Mouse (Mus musculus): ENCODE results near the gene Thrap3. TPM values are rescaled to one million over a fixed set of nuclear protein-coding genes. Genes with fewer than 3 reads are reported as not detected.
"Not testable (repeated sequence)": the region's sequence is repeated elsewhere in the genome, so short reads cannot be mapped to it uniquely, and the experiment has no call there.

Thrap3 gene
- polyA plus RNA-seq, 1 experiment from 2014 or later, result 130 TPM

DNA sequence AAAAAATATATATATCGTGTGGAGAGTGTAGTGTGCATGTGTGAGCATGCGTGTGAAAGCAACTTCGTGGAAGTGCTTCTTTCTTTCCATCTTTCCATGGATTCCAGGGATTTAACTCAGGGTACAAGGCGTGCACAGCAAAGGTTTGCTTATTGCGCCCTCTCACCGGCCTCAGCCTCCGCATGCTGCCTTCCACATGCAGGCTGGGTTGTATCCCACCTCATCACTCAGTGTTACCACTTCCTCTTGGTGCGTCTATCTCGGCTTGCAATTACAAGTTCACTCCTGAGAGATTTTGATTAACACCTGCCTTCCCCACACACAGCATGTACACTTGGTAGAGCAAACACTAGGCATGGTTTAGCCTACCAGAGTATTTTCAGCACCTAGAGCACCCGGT lies 32.6 kb upstream of the Thrap3 start:
- no peaks in the 10 kb centered on the region for H3K27me3 ChIP-seq
- H3K4me2 ChIP-seq, result no peak overlapping the region
- H3K36me3 ChIP-seq, result peaks cover 89% of the 10 kb centered on the region
- H3K4me3 ChIP-seq, result no peak overlapping the region
- H3K9me3 ChIP-seq, result no peaks in the 10 kb centered on the region
- H3K27ac ChIP-seq (replicated peaks), result no peak overlapping the region
- H3K4me1 ChIP-seq (replicated peaks), result 0 out of 2 replicates have a peak, but pooled peaks cover 8% of the 10 kb centered on the region
- WGBS, result 93% methylated on average over 10 of the region's 10 CpGs
- no peak overlapping the region for H3K9ac ChIP-seq
- ATAC-seq (ENCODE audit: low FRiP score, low read depth), result no peak

DNA sequence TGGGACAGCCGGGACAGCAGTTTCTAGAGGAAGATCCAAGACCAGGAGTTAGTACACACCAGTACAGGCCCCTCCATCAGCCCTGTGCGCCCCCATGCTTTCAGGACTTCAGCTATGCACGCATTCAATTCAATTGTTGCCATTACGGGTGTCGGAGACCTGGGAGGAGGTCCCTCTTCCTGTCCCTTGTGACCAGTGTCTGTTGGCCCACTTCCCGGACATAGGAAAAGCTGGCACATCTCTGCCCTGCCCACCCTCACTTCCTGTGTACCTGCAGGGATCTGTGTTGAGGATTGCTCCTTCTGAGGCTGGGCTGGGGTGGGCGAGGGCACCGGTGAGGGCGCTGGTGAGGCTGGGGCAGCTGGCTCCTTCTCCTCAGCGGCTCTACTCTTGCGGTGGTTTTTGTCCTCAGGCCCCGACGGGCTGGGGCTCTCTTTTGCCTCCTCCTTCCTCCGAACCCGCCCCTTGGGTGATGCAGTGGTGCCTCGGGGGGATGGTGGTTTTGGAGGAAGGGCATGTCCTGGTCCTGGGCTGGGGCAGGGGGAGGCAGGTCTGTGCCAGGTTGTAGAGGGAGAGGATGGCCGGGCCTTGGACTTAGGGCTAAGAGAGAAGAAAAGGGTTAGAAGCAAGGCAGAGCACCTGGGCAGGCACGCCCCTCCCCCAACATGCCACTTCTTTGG lies 32.1 kb upstream of the Thrap3 start:
- H3K4me1 ChIP-seq (replicated peaks), result 0 out of 2 replicates have a peak, but pooled peaks cover 8% of the 10 kb centered on the region
- H3K36me3 ChIP-seq, result peaks cover 84% of the 10 kb centered on the region
- 77% methylated on average over 18 of the region's 18 CpGs for WGBS
- ATAC-seq (ENCODE audit: low FRiP score, low read depth), result no peak
- no peak overlapping the region for H3K4me3 ChIP-seq
- no peak overlapping the region for H3K9ac ChIP-seq
- H3K27me3 ChIP-seq, result no peaks in the 10 kb centered on the region
- no peaks in the 10 kb centered on the region for H3K9me3 ChIP-seq
- H3K4me2 ChIP-seq, result no peak overlapping the region
- no peak overlapping the region for H3K27ac ChIP-seq (replicated peaks)

DNA sequence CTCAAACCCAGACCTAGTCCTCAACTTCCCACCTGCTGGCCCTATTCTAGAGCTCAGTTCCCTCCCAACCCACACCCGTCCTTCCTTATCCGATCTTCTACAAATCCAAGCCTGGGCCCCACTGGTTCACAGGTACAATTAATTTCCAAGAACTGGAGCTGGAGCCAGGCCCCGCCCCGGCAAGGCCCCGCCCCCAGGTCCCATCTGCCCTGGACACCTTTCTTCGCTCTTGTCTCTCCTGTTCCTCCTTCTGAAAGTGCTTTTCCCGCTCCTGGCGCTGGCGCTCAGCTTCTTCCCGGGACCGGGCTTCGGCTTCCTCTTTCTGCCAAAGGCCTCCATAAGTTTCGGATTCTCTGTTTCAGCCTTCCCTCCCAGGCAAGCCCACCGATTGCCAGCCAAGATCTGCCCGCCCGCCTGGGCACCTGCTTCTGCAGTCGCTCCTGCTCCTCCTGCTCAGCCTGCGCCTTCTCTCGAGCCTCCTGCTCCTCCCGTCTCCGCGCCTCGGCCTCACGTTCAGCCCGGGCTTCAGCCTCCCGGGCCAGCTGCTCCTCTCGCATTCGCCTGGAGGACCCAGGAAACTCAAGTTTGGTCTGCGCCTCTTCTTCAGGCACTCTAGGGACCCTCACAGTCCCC lies 31.2 kb upstream of the Thrap3 start:
- H3K36me3 ChIP-seq, result peaks cover 76% of the 10 kb centered on the region
- H3K4me3 ChIP-seq, result no peak overlapping the region
- no peak overlapping the region for H3K27ac ChIP-seq (replicated peaks)
- no peaks in the 10 kb centered on the region for H3K27me3 ChIP-seq
- ATAC-seq (ENCODE audit: low FRiP score, low read depth), result no peak
- 0 out of 2 replicates have a peak, but pooled peaks cover 8% of the 10 kb centered on the region for H3K4me1 ChIP-seq (replicated peaks)
- no peak overlapping the region for H3K4me2 ChIP-seq
- H3K9me3 ChIP-seq, result no peaks in the 10 kb centered on the region
- 90% methylated on average over 29 of the region's 29 CpGs for WGBS
- H3K9ac ChIP-seq, result no peak overlapping the region

DNA sequence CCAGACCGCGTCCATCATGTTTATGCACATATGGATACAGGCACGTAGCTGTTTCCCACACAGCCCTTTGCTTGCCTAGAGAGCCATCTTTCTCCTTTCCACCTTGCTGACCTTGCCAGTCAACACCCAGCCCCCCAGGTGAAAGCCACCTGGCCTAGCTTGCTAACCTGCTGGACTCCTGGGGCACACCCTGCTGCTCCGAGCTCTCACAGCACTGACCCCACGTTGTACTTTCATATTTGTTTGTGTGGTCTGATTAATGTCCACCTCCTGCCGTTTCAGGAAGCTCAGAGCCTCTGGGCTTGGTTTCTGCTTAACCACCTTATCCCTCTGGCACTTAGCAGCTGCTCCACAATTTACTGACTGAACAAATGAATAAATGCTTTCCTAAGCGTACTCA lies 27.3 kb upstream of the Thrap3 start:
- Histone ChIP-seq H3K9me3 (no peaks in the 10 kb centered on the region), H3K9ac (no peak overlapping the region), H3K27ac (replicated peaks) (no peak overlapping the region), H3K4me1 (replicated peaks) (peaks cover 8% of the 10 kb centered on the region), H3K4me2 (no peak overlapping the region), H3K4me3 (no peak overlapping the region), H3K36me3 (peaks cover 46% of the 10 kb centered on the region), H3K27me3 (no peaks in the 10 kb centered on the region)
- no peak for ATAC-seq (ENCODE audit: low FRiP score, low read depth)
- 63% methylated on average over 7 of the region's 7 CpGs for WGBS

DNA sequence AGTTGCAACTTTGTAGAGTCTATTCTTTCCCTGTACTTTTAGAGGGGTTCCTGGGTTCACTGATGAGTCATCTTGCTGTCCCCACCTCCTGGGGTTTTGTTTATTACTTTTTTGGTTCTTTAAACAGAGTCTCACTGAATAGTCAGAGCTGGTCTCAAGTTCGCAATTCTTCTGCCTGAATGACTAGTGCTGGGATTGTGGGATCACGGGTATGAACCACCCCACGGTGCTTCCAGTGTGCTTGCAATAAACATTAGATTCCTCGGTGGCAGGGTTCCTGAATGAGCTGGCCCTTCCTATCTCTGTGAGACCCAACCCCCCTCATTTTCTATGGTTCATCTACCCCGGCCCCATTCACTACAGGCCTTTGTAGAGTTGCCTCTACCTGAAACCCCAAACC lies 25.6 kb upstream of the Thrap3 start:
- H3K4me2 ChIP-seq, result no peak overlapping the region
- no peaks in the 10 kb centered on the region for H3K9me3 ChIP-seq
- no peak overlapping the region for H3K27ac ChIP-seq (replicated peaks)
- 15% methylated on average over 5 of the region's 5 CpGs for WGBS
- H3K4me3 ChIP-seq, result no peak overlapping the region
- H3K27me3 ChIP-seq, result no peaks in the 10 kb centered on the region
- no peak overlapping the region for H3K9ac ChIP-seq
- peaks cover 8% of the 10 kb centered on the region for H3K4me1 ChIP-seq (replicated peaks)
- peaks cover 28% of the 10 kb centered on the region for H3K36me3 ChIP-seq
- ATAC-seq (ENCODE audit: low FRiP score, low read depth), result no peak

DNA sequence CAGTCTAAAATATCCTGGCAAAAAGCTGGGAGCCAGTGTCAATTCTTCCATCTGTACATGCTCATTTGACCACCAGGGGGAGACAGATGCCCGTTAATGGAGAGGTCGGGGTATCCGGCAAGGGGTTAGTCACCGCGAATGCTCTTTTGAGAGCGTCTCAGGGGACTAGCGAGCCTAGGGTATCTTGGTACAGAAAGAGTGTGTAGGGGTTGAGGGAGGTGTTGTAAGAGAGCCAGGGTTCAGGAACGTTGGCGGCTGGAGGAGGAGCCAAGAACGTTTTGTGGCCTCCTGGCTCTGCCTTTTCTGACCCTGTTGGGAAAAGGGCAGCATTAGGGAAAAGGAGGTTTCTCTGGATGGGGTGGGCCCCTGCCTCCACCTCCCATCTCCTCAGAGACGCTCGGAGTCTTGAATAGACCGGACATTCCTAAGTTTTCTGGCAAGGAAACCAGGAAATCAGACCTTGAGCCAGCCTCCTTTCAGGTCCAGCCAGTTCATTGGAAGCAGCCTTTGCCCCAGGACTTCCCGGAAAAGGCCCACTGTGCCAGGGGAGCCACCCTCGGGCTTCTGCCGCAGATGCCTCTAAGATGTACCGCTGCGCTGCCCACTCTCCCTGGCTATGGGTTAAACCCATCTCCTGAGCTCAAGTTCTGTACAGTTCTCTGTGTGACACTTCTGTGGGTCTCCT lies 24.7 kb upstream of the Thrap3 start:
- H3K27ac ChIP-seq (replicated peaks), result peak overlapping the region; percentile 21; the same call in 1 of the 2 replicates
- WGBS, result 6% methylated on average over 18 of the region's 18 CpGs
- peak overlapping the region; percentile 17; the same call in 1 of the 2 replicates for H3K4me3 ChIP-seq
- 0 out of 2 replicates have a peak overlapping the region, but pooled peaks have one; percentile 10 for H3K9ac ChIP-seq
- peaks cover 19% of the 10 kb centered on the region for H3K36me3 ChIP-seq
- ATAC-seq (ENCODE audit: low FRiP score, low read depth), result peak; percentile 70
- no peaks in the 10 kb centered on the region for H3K27me3 ChIP-seq
- H3K4me1 ChIP-seq (replicated peaks), result peaks cover 8% of the 10 kb centered on the region
- peak overlapping the region; percentile 55 for H3K4me2 ChIP-seq
- H3K9me3 ChIP-seq, result no peaks in the 10 kb centered on the region

DNA sequence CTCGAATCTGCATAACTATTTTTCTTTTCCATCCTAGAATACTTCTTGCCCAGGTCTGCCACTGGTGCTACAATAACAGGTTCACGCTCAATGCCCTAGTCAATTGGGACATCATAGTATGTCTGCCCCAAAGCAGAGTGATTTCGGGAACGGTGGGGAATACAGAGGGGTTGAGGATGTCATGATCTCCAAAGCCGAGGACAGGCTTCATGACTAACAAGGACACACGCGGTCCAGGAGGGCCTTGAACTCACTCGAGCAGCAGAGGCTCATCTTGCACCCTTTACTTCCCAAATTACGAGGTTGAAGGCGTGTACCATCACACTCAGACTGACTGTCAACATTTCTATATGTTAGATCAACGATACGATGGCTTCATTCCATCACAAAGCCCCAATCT lies 24.1 kb upstream of the Thrap3 start:
- Histone ChIP-seq H3K4me3 (no peak overlapping the region), H3K36me3 (peaks cover 13% of the 10 kb centered on the region), H3K4me2 (peak overlapping the region; percentile 55; the same call in 1 of the 2 replicates), H3K27me3 (no peaks in the 10 kb centered on the region), H3K27ac (replicated peaks) (0 out of 2 replicates have a peak overlapping the region, but pooled peaks have one; percentile 21), H3K9ac (0 out of 2 replicates have a peak overlapping the region, but pooled peaks have one; percentile 10), H3K9me3 (no peaks in the 10 kb centered on the region), H3K4me1 (replicated peaks) (peaks cover 8% of the 10 kb centered on the region)
- ATAC-seq (ENCODE audit: low FRiP score, low read depth), result no peak
- WGBS, result 55% methylated on average over 12 of the region's 12 CpGs

DNA sequence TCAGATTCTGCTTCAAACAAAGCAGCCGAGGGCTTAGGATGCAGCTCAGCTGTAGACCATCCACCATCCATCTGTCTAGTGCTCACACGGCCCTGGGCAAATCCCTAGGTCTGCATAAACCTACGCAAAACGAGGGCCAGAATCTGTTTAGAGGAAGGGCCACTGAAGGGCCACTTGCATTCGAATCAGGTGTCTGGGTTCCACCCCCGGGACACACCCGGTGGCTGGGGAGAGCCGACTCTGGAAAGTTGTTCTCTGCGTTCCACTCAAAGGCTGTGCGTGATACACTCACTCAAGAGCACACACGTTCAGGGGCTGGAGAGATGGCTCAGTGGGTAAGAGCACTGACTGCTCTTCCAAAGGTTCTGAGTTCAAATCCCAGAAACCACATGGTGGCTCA lies 20.1 kb upstream of the Thrap3 start:
- no peak overlapping the region for H3K27ac ChIP-seq (replicated peaks)
- H3K9ac ChIP-seq, result no peak overlapping the region
- no peaks in the 10 kb centered on the region for H3K9me3 ChIP-seq
- 86% methylated on average over 11 of the region's 11 CpGs for WGBS
- no peak overlapping the region for H3K4me2 ChIP-seq
- no peaks in the 10 kb centered on the region for H3K27me3 ChIP-seq
- H3K4me1 ChIP-seq (replicated peaks), result peaks cover 6% of the 10 kb centered on the region
- ATAC-seq (ENCODE audit: low FRiP score, low read depth), result no peak
- H3K36me3 ChIP-seq, result no peaks in the 10 kb centered on the region
- no peak overlapping the region for H3K4me3 ChIP-seq

DNA sequence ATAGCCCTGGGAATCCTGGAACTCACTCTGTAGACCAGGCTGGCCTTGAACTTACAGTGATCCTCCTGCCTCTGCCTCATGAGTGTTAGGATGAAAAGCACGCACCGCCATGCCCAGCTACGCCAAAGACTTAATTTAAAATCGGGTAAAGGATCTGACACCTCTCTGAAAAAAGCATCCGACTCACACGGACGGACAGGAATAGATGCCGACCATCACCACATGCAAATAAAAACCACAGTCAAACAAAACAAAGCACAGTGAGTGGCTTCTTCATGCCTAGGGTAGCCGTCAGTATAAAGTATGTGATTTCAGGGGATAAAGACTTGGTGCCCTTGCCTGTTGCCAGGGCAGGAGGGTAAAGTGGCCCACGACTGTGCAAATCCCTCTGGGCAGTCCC lies 17.5 kb upstream of the Thrap3 start:
- Histone ChIP-seq H3K27me3 (no peaks in the 10 kb centered on the region), H3K9me3 (no peaks in the 10 kb centered on the region), H3K4me3 (no peak overlapping the region), H3K4me2 (no peak overlapping the region), H3K36me3 (no peaks in the 10 kb centered on the region), H3K9ac (no peak overlapping the region), H3K4me1 (replicated peaks) (no peaks in the 10 kb centered on the region), H3K27ac (replicated peaks) (no peak overlapping the region)
- ATAC-seq (ENCODE audit: low FRiP score, low read depth), result no peak
- WGBS, result 92% methylated on average over 10 of the region's 10 CpGs

DNA sequence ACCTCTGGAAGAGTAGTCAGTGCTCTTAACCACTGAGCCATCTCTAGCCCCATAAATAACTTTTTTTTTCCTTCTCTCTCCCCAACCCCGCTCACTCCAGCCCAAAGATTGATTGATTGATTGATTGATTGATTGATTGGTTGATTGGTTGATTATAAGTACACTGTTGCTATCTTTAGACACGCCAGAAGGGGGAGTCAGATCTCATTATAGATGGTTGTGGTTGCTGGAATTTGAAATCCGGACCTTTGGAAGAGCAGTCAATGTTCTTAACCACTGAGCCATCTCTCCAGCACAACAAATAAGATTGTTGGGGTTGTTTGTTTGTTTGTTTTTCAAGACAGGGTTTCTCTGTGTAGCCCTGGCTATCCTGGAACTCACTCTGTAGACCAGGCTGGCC lies 17.0 kb upstream of the Thrap3 start:
- H3K36me3 ChIP-seq; H3K4me3 ChIP-seq; H3K27me3 ChIP-seq; H3K9ac ChIP-seq; H3K4me1 ChIP-seq (replicated peaks); H3K4me2 ChIP-seq; H3K27ac ChIP-seq (replicated peaks); ATAC-seq (ENCODE audit: low FRiP score, low read depth); H3K9me3 ChIP-seq: not testable (repeated sequence)
- WGBS, result 74% methylated on average over 3 of the region's 3 CpGs

DNA sequence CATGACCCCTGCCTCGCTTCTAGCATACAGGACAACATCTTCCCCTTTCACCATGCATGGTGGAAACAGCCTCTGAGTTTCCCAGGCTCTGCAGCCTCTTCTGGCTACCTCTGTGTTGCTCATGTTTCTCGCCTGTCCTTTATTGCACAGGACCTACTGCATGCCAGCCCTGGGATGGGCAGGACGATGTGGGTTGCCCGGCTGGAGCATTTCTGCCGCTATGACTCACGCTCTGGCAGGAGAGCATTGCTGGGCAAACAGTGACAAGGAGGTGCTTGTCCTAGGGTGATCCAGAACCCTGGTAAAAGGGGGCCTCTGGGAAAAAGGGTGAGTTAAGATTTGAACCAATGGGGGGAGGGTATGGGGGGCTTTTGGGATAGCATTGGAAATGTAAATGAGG lies 15.2 kb upstream of the Thrap3 start:
- Histone ChIP-seq H3K27ac (replicated peaks) (no peak overlapping the region), H3K4me2 (no peak overlapping the region)
- 89% methylated on average over 6 of the region's 6 CpGs for WGBS

DNA sequence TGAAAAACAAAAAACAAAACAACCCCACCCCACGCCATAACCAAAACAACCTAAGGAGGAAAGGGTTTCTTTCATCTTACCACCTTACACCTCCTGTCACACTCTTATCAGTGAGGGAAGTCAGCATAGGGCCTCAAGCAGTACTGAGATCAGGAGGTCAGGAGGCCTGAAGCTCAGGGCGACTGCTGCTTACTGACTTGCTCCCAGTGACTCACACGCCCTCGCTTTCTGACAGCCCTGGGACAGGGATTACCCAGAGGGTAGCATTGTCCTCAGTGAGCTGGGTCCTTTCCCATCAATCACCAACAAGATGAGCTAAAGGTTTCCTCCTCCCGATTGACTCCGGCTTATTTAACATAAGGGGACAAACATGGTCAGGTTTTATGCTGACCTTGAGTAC lies 4.5 kb upstream of the Thrap3 start:
- Histone ChIP-seq H3K4me3 (no peak overlapping the region), H3K27me3 (no peaks in the 10 kb centered on the region), H3K27ac (replicated peaks) (no peak overlapping the region), H3K36me3 (no peaks in the 10 kb centered on the region), H3K9me3 (no peaks in the 10 kb centered on the region), H3K4me2 (no peak overlapping the region), H3K4me1 (replicated peaks) (peaks cover 10% of the 10 kb centered on the region; the same call in 1 of the 2 replicates), H3K9ac (no peak overlapping the region)
- ATAC-seq (ENCODE audit: low FRiP score, low read depth), result no peak
- WGBS, result 54% methylated on average over 6 of the region's 6 CpGs

More for the DNA sequence above, 15.2 kb upstream of the Thrap3 start:
- Histone ChIP-seq H3K36me3 (no peaks in the 10 kb centered on the region), H3K4me1 (replicated peaks) (no peaks in the 10 kb centered on the region), H3K9ac (no peak overlapping the region), H3K9me3 (no peaks in the 10 kb centered on the region), H3K27me3 (no peaks in the 10 kb centered on the region), H3K4me3 (no peak overlapping the region)
- ATAC-seq (ENCODE audit: low FRiP score, low read depth), result no peak

All from hindbrain, embryonic 15.5 days (tissue).